Mouse (Mus musculus): Measurements from ENCODE around the gene Yipf1.

The Yipf1 gene

DNA sequence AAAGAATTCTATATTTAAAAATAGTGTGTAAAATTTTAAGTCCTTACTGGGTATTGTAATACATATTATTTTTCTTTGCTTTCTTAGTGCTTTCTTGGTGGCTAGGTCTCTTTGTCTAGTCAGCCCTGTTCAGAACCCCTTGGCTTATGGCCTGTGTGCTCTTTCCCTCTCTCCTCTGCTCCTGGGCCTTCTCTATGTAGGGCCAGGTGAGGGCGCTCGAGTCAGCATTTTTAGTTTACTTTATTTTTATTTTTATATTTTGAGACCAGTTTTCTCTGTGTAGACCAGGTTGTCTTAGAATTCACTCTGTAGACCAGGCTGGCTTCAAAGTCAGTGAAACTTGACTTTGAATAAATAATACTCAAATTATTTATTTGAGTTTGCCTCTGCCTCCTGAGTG lies 58.1 kb downstream of the Yipf1 start:
- DNase-seq (ENCODE audit: low spot score in 2 of 2), result no peak

- no peak for DNase-seq (ENCODE audit: low spot score in 2 of 2)
Observed at GRCm38 (mm10) chr4:107374677-107375076, 60.5 kb downstream of the Yipf1 start.

DNA sequence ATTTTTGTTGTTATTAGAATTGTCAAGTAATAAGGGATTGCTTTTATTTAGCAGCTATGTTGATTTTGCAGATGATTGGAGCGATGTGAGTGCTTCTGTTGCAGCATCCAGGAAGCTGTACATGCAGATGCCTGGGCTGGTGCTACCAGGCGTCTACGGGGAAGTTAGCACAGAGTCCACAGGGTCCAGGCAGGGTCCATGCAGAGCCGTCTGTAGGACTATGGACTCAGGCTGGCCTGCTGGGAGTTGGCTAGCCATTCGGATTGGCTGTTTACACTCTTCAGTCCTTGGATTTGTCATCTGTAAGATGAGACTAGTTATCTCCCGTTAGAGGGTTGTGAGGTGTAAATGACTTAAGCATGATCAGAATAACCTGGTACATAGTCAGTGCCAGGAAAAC lies 64.8 kb downstream of the Yipf1 start:
- DNase-seq (ENCODE audit: low spot score in 2 of 2), result no peak

- peak in 1 of 2 experiments; percentile 25 for DNase-seq (ENCODE audit: low spot score in 2 of 2)
Observed at GRCm38 (mm10) chr4:107380871-107381270, 66.7 kb downstream of the Yipf1 start.

GRCm38 (mm10) chr4:107387038-107387437 lies 72.9 kb downstream of the Yipf1 start:
- DNase-seq (ENCODE audit: low spot score in 2 of 2), result peak in 1 of 2 experiments; percentile 57

DNA sequence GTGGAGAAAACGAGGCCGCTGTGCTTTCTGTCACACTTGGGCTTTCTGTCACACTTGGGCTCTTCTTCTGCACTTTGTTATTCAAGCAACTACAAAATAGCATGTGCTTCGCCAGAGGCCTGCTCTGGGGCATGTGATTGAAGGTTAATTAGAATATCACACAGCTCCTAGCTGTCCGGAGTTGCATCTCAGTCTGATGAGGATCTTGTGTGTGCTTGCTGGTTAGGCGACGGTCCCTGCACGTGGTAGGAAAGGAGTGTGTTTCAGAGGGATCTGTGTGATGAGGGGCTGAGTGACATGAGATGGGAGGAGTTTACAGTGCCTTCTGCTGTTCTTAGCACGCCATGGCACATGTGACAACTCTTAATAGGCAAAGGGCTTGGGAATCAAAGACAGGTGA lies 73.3 kb downstream of the Yipf1 start:
- no peak for DNase-seq (ENCODE audit: low spot score in 2 of 2)

- DNase-seq (ENCODE audit: low spot score in 2 of 2), result no peak
Observed at GRCm38 (mm10) chr4:107388291-107388690, 74.1 kb downstream of the Yipf1 start.

- no peak for DNase-seq (ENCODE audit: low spot score in 2 of 2)
Observed at GRCm38 (mm10) chr4:107389345-107389744, 75.2 kb downstream of the Yipf1 start.

- DNase-seq (ENCODE audit: low spot score in 2 of 2), result no peak
Observed at GRCm38 (mm10) chr4:107393771-107394170, 79.6 kb downstream of the Yipf1 start.
